Mouse (Mus musculus): ENCODE measurements around the gene Adam22.
"Not testable (repeated sequence)": the region's sequence is repeated elsewhere in the genome, so short reads cannot be mapped to it uniquely, and the experiment has no call there.

Gene Adam22

DNA sequence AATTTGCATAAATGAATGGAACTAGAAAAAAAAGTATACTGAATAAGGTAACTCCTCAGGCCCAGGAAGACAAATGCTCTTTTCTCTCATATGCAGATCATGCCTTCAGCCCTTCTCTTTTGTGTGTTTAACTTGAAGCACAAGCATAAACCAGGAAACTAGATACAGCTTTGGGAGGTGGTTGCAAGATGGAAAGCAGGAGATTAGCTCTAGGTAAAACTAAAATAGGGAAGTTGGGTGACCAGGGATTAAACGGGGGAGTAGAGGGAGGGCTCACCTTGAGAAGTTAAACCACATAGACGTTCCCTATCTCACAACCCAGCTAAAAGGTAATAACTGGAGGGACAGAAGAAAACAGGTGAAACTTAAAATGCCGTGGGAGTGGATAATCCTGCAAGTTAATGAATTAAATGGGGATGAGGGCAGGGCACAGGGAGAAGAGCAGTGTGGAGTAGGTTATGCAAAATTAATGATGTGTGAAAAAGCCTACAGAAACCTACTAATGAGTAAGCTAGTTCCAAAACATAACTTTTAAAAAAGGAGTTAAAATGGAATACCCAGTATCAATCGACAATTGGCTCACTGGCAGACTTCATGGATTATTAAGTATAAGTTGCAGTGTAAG lies 40.2 kb downstream of the Adam22 start:
- no peak for DNase-seq (ENCODE audit: extremely low read depth, insufficient read length, low spot score)

DNA sequence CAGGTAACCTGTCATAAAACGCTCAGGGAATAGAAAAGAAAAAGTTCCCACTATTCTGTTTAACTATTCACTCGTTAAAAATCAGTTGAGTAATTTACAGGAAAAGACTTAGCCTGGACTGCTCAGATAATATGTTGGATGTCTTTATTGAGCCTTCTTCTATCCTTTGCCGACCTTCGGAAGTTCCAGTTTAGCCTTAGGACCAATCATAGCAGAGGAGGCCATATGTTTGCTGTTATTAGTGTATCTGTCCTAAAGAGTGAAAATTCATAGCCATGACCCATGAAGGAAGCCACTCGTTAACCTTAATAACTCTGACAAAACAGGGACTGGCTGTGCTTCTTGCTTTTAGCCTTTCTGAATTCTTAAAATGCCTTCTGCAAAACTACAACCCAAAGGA lies 41.3 kb downstream of the Adam22 start:
- no peak for DNase-seq (ENCODE audit: extremely low read depth, insufficient read length, low spot score)

DNA sequence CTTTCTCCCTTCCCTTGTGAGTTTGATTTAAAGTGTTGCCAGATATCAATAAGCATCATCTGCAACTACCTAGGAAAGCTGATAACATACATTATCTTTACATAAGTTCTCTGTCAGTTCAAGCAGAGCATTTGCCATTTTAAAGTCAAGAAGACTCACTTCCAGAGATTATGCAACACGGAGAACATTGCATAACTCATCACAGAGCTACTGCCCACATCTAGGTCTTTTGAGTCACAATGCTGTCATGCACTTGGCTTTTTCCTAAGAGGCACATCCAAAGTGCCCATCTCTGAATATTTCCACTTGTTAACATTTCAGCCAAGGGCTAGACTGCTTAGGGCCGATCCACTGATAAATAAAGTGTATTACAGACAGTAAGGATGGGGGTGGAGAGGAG lies 55.6 kb downstream of the Adam22 start:
- DNase-seq (ENCODE audit: extremely low read depth, insufficient read length, low spot score): no peak

DNA sequence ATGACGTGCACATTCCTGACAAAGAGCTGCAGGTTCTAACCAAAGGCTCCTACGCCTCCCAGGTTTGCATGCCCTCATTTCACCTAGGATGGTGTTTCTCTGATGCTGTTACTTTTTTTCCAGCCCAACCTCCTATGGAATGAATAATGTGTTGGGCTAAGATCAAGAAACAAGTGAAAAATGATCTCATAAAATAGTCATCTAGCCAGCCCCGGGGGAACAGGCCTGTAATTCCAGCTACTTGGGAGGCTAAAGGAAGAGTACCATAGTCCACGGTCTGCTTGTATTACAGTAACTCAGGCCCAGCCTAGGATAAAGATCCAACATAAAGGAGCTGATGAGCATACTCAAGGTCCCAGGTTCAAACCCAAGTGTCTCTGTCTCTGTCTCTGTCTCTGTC lies 57.1 kb downstream of the Adam22 start:
- DNase-seq (ENCODE audit: extremely low read depth, insufficient read length, low spot score): no peak

DNA sequence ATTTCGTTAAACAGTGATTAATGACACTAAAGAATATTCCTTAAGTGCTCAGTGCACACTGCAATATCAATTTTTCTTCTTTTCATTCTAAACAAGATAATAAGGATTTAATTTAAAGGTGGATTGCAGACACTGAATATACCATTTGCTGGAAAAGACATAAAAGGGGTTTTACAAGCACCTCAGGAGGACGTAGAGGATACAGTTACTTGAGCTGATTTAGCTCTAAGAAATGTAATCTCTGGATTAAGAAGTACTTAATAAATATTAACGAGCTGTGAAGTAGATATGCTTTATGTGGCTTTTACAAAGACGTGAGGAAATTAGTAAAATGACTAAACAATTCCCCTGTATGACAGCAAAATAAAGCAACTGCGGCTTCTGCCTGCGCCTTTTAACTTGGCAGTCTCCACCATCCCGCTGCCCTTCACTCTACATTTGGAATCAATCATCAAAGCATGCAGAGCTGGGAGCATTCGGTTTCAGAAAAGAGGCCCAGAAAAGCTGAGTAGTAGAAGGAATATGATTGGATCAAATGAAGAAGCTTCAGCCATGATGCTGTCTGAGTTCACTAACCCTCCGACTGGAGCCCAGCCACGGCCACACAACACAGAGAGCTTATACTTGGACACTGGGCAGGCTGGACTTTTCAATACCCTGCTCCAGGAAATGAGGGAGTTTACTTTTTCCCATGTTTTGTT lies 70.1 kb downstream of the Adam22 start:
- no peak for DNase-seq (ENCODE audit: extremely low read depth, insufficient read length, low spot score)

DNA sequence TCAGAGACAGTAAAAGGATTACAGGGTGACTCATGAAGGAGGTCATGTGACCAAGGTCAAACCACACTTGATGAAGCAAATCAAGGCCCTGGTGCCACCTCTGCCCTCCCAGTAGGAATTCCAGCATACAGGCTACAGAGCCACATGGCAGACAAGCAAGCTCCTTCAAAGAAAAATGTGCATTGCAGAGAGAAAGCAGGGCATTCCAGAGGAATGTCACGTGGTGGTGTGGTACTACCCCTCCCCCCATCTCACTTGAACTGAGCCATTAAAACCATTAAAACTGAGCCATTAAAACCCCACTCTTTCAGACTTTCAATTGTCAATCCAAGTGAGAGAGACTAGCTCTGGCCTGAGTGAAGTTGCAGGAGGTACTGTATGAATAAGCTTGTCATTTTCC lies 74.7 kb downstream of the Adam22 start:
- no peak for DNase-seq (ENCODE audit: extremely low read depth, insufficient read length, low spot score)

DNA sequence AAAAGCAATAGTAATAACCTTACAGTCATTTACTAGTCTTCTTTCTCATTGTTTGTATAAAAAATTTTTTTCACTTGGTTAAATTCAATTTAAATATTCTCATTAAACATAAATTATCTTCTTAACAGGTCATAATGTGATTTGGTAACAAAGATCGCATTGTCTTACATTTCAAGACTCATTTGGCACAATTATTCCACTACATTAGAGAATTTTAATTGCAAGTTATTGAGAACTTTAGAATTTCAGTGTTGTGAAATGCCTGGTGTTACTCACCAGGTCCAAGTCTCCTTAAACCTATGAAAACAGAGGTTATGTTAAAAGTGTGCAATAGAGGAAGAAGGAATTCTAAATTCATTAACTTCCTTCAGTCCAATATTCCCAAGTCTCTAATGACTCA lies 76.5 kb downstream of the Adam22 start:
- DNase-seq (ENCODE audit: extremely low read depth, insufficient read length, low spot score): no peak

DNA sequence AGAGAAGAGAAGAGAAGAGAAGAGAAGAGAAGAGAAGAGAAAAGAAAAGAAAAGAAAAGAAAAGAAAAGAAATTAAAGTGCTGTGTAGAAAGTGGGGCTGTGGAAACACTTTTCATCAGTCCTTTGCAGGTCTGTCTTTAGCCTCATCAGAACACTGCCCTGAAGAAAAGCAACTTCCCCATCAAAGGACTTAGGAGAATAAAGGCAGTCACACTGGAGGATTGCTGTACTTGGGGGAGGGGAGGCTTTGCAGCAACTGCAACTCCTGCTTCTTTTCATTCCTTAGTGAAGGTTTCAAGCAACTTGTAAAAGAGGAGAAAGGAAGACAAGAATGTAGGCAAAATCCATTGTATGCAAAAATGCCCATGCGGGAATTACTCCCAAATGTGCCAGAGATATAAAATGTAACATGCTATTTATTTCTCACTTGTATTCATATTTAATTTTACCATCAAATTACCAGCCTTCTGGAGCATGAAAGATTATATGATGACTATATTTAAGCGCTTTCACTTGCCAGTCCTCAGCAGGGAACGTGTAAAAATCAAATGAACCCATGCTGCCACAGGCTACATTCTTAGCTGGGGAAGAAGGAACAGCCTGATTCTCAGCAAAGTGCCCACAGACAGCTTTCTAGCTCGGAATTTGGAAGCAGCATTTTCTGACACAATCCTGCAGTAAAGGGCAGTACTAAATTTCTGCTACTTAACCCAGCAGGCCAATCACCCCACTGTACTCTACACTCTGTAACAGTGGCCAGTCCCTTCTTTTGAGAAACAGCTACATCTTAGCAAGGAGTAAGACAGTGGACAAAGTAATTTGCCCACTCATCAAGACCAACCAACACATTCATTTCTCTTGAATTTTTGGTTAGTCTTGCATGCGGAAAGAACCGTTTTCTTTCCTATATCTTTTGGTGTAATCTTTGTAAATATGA lies 78.0 kb downstream of the Adam22 start:
- DNase-seq (ENCODE audit: extremely low read depth, insufficient read length, low spot score): no peak

DNA sequence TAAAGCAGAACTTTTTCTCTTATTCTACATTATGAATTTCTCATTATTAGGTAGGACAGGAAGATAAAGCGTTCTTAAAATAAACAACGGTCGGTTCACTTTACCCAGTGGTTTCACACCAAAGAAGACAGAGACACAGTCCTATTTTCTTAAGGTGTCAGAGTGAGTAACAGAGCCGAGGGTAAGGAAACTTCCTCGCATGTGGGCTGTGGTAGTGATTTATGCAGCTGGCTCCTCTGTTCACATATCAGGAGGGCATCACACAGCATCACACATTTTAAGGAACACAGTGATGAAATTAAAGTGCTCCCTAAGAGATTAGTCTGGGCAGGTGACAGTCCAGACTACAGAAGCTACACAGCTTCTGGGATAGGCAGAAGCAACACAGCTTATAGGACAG lies 83.8 kb downstream of the Adam22 start:
- DNase-seq (ENCODE audit: extremely low read depth, insufficient read length, low spot score): no peak

DNA sequence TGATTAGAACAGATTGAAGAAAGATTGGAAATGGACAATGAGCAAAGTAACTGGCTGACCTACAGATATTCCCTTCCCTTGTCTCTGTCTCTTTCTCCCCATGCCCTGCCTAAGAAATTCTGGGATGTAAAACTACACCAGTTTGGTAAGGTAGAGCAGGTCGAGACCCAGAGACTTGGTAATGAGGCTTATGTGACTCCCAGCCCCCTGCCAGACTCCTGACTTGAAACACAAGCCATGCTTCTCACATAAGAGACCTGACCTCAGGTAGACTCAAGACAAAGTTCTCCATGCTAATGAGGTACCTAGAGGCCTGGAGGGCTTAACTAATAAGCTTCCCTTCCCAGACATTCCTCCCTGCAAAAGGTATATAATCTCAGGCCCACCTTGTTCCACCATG lies 91.8 kb downstream of the Adam22 start:
- no peak for DNase-seq (ENCODE audit: extremely low read depth, insufficient read length, low spot score)

DNA sequence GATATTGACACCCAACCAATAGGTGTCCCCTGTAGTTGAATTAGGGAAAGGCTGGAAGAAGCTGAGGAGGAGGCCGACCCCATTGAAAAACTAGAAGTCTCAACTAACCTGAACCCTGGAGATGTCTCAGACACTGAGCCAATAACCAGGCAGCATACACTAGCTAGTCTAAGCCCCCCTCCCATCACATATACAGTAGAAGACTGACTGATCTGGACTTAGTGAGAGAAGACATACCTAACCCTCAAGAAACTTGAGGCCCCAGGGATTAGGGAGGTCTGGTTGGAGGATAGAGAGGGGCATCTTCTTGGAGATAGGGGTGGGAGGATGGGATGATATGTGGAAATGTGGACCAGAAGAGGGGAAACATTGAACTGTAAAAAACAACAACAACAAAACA lies 110.6 kb downstream of the Adam22 start:
- no peak for DNase-seq (ENCODE audit: extremely low read depth, insufficient read length, low spot score)

DNA sequence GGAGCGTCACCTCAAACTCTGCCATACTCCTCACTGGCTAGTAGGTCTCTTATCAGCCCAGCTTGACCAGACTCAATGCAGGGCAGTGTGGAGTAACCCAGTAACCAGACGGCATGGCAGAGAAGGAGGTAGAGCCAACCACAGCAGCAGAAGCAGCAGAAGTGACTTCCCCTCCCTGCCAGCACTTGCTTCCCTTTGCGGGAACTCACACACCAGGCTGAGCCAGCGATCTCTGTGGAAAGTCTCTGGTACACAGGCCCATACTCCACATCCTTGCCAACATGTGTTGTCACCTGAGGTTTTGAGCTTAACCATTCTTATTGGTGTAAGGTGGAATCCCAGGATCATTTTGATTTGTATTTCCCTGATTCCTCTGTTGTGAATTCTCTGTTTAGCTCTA lies 111.5 kb downstream of the Adam22 start:
- DNase-seq (ENCODE audit: extremely low read depth, insufficient read length, low spot score): no peak

DNA sequence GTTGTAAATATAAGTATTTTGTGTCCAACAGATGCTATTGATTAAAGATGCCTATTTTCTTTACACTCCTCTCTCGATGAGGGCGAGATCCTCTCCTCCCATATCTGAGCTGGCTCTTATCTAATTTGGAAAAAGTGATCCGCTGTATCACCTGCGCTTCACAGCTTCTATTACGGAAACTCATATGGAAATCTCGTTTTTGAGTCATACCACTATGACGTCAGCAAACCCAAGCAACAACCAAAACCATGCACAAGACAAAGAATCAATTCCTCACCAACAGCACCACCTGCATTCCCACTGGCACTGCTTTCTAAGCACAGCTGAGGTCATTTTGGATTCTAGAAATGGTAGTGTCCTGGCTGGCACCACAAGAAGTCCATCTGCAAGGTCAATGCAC lies 123.3 kb downstream of the Adam22 start:
- no peak for DNase-seq (ENCODE audit: extremely low read depth, insufficient read length, low spot score)

DNA sequence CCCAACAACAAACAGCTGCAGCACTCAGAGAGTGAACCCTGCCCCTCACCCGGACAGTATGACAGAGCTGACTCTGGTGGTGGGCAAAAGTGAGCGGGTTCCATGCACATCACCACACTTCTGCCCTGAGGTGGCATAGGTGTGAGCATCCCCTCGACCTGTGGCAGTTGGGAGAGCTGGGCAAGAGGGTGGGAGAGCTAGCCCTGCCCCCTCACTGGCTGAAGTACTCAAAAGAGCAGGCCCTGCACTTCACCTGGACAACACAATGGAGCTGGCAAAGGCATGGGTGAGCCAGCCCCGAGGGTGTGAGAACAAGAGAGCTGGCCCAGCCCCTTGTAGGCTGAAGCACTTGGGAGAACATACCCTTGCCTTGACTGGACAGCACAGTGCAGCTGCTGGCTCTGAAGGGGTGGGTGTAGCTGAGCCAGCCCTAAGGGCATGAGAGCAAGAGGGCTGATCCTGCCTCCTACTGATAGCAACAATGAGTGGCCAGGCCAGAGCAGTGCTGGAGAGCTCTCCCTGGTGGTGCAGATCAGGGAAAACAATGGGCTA lies 124.8 kb downstream of the Adam22 start:
- no peak for DNase-seq (ENCODE audit: extremely low read depth, insufficient read length, low spot score)

DNA sequence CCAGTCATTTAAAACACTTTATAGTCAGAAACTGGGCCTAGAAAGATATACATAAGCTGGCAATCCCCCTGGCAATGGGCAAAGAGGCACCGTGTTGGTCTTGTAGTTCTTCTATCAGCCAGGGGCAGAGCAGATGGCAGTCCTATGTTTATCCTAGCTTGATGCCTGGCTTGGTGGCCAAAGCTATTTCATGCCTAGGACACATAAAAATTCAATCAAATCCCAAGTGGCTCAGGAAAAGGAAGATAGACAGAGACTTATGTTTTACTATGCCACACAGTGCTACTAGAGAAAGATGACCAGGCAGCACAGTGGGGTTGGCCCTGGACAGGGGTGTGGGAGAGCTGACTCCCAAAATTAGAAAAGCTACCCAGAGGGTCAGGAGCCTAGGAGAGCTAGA lies 125.3 kb downstream of the Adam22 start:
- no peak for DNase-seq (ENCODE audit: extremely low read depth, insufficient read length, low spot score)

DNA sequence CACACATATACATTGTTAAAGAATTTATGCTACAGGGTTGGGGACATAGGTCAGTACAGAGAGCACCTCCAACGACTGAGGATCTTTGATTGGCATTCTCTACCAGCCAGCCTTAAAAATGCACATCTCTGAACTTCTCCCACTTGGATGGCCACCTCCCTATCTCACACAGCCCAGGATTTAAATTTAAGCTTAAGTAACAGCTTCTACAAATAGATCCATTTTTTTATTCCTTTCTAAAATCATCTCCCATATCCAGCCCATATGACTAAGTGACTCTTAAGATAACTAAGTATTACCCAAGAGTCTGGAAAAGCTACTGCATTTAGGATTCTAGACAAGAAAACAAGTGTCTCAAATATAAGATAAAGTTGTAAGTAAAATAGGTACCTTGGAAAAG lies 140.9 kb downstream of the Adam22 start:
- no peak for DNase-seq (ENCODE audit: extremely low read depth, insufficient read length, low spot score)

DNA sequence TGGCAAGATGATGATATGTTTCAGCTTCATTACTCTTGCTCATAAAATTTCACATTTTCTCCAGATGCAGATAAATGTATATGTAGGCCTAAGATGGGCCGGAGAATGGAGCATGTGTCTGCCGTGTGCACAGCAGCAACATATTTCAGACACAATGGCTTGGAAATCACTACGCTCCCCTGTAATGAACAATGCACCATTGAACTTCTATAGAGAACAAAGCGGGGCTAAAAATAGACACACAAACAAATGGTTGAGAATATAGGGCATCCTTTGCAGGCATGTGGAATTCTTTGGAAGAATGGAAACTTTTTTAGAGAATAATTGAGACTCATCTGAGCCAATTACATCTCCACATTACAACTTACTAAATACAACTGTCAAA lies 143.6 kb downstream of the Adam22 start:
- DNase-seq (ENCODE audit: extremely low read depth, insufficient read length, low spot score): no peak

DNA sequence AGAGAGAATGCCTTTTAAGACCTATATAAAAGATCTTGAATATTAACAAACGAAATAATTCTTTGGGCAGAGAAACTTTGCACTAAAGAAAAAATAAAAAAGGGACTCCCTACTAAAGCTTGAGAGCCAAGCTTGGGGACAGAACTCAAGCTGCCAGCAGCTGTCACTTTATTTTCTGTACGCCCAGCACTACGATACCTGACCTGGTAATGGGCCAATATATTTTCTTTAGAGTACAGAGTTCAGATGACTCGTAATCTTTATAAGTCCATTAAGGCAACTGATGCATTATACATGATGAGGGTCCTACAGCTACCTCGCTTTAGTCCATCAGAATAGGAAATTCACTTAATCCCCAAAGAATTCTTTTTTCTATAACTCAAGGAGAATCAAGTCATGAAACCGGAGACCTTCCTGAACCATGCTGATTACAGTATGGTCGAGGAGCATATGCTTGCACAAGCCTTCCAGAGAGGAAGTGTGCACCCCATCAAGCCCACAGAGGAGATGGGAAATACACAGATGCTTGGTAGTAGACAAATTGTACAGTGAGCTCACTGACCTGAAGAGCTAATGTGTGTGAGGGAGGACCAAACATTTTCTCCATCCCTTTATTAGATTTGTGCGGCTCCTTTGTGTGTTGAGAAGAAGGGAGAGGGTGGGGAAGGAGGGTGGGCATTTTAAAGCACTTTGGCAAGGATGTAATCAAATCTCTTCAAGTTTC lies 144.2 kb downstream of the Adam22 start:
- DNase-seq (ENCODE audit: extremely low read depth, insufficient read length, low spot score): no peak

DNA sequence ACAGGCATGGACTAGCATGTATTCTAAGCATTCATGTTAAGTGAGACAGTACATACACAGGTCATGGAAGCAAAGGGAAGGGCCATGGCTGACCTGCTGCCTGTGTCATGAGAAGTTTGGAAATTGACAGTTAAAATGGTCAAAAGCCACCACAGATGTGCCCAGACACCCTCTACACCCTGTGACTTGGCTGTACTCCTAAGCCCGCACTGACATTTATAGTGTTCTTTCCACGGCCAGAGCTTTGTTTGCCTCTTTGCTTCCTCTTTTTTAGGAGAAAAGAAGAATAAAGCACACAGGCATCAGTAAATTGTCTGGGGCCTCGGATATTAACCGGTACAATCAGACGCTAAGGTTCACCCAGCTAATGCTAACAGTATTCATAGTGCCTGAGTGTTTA lies 146.3 kb downstream of the Adam22 start:
- DNase-seq (ENCODE audit: extremely low read depth, insufficient read length, low spot score): no peak

DNA sequence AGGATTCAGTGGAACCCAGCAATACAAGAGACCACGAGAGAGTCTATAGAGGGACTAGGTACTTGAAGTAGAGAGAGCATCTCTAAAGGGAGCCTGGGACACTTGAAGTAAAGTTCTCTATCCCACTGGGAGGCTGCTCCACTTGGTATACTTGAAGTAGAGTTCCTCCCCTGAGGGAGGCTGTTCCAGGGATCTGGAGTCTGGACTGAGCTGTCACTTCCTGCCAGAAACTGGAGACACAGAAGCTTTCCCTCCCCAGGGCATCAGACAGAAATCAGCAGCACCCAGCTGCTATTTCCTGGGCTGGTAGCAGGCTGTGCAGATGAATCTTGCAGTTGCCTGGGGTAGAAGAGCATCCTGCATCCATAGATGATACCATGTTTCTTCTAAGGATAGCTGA lies 152.1 kb downstream of the Adam22 start:
- no peak for DNase-seq (ENCODE audit: extremely low read depth, insufficient read length, low spot score)

DNA sequence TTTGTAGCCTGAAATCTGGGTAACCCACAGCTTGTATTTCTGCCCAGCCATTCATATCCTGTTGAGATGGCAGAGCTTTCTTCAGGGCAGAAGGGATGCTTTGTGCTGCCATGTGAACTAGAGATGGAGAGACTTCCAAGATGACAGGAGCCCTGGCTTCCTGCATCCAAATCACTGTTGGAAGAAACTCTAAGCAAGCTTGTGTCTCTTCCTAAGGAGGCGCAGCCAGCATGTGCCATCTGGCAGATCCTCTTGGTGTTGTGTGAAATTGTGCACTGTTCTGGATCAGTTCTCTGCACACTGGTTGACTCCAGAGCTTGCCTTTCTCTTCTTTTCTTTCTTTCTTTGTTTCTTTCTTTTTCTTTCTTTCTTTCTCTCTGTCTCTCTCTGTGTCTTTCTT lies 183.0 kb downstream of the Adam22 start:
- not testable (repeated sequence) for DNase-seq (ENCODE audit: extremely low read depth, insufficient read length, low spot score)
